Mouse (Mus musculus) olfactory bulb, adult 2 months (tissue): Measurements from ENCODE around the gene Jak2.

Experiments
- CTCF ChIP-seq: fragments of 200-500 bp; IDR thresholded peaks from 2 replicates; pipeline ENCODE4 v1.5.1; 2012; ENCODE audit warnings: low read depth, mild to moderate bottlenecking, low read length, moderate library complexity; ENCODE audit not compliant: insufficient read depth
- POLR2A ChIP-seq: fragments of 200-500 bp; IDR thresholded peaks from 2 replicates; pipeline ENCODE4 v1.6.1; 2012; ENCODE audit warnings: mild to moderate bottlenecking, low read depth, low read length, moderate library complexity; ENCODE audit not compliant: insufficient read depth

DNA sequence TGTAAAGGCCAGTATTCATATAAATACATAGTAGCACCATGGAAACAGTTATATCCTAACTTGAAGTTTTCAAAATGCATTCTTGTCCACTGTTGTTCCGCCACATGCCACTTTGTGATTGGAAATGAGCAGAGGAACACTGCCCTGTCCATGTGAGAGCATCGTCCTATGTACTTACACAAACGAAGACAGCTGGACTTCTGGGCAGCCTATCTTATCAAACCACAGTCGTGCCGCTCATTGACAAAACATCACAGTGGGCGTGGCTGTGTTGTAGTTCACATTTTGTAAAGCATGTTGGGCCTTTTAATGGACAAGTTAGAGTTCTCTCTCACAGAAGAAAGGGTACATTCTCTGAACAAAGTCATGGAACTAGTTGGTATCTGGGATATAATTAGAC lies 18.9 kb upstream of the Jak2 start:
- TF ChIP-seq POLR2A (no peak), CTCF (no peak)
